Mouse (Mus musculus) layer of hippocampus, adult 2 months (tissue): ENCODE measurements around the gene Zfp219. TPM values are rescaled to one million over a fixed set of nuclear protein-coding genes. Genes with fewer than 3 reads are reported as not detected.
"Not testable (repeated sequence)": the region's sequence is repeated elsewhere in the genome, so short reads cannot be mapped to it uniquely, and the experiment has no call there.

ENCODE experiments used
- DNase-seq, 2 experiments: peaks; one replicate each; pipeline ENCODE4 v3.0.0; 2022; ENCODE audit warnings: low spot score in 2 of 2
- H3K27ac ChIP-seq: fragments of 200-600 bp; 2 replicates; pipeline ENCODE4 v1.8.1; 2022
- H3K4me3 ChIP-seq: fragments of 200-600 bp; 2 replicates; pipeline ENCODE4 v1.8.1; 2022; ENCODE audit warnings: mild to moderate bottlenecking
- CTCF ChIP-seq: fragments of 200-600 bp; conservative IDR thresholded peaks from 2 replicates; pipeline ENCODE4 v1.8.1; 2022; ENCODE audit warnings: antibody characterized with exemption, mild to moderate bottlenecking, moderate library complexity
- long read RNA-seq, 2 experiments: library from polyadenylated mRNA; stranded (forward); transcript quantifications; one replicate each; pipeline ENCODE4 v2.0.0; 2021; ENCODE audit warnings: borderline mapping rate in 2 of 2
- total RNA-seq, 2 experiments: library from RNA; stranded (reverse); gene quantifications; 2 replicates each; pipeline ENCODE4 v1.2.3; 2021

Zfp219 gene
- total RNA-seq, result 10 to 100 TPM; 46.5 to 46.8 TPM
- long read RNA-seq, experiment 1, partial matches to known transcripts, result 24 of 33 reads
- long read RNA-seq, experiment 1, other reads (novel, unspliced or antisense), result 3 of 33 reads
- long read RNA-seq, experiment 2, partial matches to known transcripts, result 13 of 24 reads
- long read RNA-seq, experiment 2, other reads (novel, unspliced or antisense), result 4 of 24 reads

DNA sequence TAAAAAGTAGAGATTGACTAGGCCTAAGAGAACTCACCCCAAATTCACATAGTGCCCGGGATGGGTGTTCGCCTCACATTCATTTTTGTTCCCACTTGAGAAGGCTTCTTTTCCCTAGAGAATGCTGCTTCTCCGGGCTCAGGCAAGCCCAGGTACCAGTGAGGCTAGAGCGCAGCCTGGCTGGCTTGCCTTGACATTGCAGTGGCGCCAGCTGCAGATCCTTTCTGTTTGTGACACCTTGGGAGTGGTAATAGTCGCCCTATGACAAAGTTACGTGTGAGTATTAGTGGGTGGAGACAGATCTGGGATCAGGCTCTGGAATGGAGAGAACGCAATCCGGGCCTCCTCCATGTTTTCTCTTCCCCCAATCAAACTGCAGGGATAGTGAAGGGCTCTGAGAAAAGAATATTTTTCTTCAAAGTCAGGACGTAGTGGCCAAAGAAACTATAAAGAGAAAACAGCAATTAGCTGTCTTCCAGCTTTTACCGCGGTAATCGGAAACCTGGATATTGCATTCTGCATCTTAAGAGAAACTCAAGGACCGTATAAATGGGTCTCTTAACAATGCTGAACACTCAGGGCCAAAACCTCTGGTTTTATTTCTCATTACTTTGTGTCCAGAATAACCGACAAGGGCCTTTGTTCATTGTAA lies at the start of gene Zfp219:
Zfp219 (minus strand) TSS at position 248 of the 652 bp plus-strand sequence.
- peak; percentile 77 for TF ChIP-seq CTCF
- Histone ChIP-seq H3K27ac (peak within 1 kb of the TSS; percentile 99), H3K4me3 (peak within 1 kb of the TSS; percentile 90)
- peak; percentile 54 to 57 for DNase-seq

DNA sequence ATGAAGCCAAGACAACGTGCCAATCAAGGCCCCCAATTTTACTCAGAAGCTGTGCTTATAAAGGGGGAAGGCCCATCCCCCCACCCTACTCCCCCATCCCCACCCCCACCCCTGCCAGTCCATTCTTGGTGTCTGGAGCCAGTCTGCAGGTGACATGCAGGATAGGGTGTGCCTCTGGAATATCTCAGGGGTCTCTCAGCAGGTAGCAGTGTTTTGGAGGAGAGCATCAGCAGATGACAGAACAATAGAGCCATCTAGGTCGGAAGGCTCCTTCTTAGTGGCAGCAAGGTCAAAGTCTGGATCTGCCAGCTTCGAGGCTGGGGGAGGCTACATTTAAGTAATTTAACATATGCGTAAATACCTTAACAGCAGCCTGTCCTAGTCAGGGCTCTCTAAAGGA lies 45.6 kb upstream of the Zfp219 start:
- TF ChIP-seq CTCF, result no peak
- DNase-seq, result no peak

DNA sequence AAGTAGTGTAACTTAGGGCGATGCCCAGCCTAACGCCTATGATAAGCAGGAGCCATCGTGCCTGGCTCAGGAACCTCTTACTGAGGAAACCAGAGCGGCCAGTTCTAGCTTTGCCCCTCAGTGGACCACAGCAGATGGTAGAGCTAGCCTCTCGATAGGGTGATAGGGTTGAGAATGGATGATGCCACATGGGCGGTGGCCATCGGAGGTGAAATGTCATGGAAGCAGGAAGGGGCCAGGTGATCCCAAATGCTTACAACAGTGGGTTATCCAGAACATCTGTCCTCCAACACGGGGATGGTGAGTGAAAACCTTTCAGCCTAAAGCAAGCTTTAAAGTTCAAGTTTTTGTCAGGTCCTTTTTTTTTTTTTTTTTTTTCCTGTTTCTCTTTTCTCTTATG lies 41.3 kb upstream of the Zfp219 start:
- DNase-seq, result no peak
- H3K27ac ChIP-seq, result no peak overlapping the region
- TF ChIP-seq CTCF, result no peak

More for the DNA sequence above, 45.6 kb upstream of the Zfp219 start:
- Histone ChIP-seq H3K4me3 (no peak overlapping the region), H3K27ac (no peak overlapping the region)

DNA sequence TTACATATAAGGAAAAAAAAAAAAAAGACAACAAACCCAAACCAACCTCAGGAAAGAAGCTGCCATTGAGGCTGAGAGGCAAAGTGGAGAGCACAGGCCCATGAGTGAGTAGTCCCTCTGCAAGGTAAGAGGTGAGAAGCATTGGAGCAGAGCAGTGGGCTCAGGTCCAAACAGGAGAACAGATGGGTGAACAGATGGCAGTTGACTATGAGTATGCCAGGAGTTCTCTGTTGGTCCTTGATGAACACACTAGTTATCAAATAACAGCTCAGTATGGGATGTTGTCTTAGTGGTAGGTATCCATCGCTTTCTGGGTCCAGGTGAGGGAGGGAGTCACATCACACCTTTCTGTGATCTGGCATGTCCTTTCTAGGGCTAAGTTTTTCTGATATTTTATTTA lies 40.3 kb upstream of the Zfp219 start:
- no peak overlapping the region for H3K4me3 ChIP-seq
- no peak; the same call in 1 of the 2 replicates for TF ChIP-seq CTCF
- H3K27ac ChIP-seq, result no peak overlapping the region
- DNase-seq, result no peak

More for the DNA sequence above, 41.3 kb upstream of the Zfp219 start:
- no peak overlapping the region for H3K4me3 ChIP-seq

DNA sequence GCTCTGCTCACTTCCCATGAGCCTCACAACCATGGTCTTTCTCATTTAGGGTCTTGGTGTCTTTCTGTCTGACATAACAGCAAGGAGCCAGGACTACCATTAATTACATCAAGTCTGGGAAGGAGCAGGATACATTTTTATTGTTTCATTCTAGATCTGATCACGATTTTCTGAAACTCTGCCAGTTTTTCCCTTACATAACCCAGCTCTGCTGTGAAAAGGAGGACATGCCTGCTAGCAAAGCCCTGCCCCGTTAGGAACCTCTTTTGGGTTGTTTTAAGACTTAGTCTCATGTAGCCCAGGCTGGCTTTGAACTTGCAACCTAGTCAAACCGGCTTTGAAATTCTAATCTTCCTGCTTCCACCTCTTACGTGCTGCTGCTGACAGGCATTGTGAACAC lies 39.4 kb upstream of the Zfp219 start:
- TF ChIP-seq CTCF, result no peak
- no peak overlapping the region for H3K27ac ChIP-seq
- no peak overlapping the region for H3K4me3 ChIP-seq
- peak in 1 of 2 experiments; percentile 16 for DNase-seq

DNA sequence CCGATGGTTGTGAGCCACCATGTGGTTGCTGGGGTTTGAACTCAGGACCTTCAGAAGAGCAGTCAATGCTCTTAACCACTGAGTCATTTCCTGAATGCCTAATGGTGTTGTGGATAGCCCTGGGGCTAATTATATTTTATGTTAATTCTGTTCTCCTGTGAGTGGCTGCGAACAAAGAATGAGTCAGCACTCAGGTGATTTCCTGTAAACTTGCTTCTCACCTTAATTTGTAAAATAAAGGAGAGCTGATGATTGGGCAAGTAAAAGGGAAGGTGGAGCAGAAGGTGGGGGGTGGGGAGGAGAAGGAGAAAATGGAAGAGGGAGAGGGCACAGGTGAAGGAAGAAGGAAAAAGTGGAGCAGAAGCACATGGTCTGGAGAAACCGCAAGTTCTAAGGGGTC lies 32.2 kb upstream of the Zfp219 start:
- H3K4me3 ChIP-seq, H3K27ac ChIP-seq, DNase-seq: not testable (repeated sequence)

DNA sequence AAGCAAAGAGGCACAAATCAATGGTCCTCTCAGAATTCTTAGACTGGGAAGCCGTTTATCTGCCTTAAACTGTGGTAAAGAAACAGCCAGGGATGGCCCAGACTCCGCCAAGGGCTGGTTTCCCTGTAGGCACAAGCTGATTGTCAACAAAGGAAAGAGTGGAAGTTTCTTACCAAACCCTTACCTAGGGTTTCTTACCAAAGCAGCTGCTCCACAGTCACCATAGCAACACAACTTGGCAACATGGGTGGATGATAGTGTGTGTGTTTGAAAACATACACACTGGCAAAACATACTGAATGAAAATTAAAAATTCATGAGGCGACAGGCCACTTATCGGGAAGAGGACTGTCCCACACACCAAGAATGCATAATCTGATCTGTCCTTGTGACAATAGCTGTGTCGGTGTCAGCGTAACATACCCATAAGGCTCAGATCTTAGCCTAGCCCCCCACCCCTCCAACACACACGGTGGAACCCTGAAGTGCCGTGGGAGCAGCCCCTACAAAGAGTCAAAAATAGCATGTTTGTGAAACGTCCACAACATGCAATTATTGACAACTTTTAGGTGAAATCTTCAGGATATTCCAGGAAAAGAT lies 25.5 kb upstream of the Zfp219 start:
- no peak for DNase-seq
- H3K27ac ChIP-seq, result no peak overlapping the region
- TF ChIP-seq CTCF, result no peak
- no peak overlapping the region for H3K4me3 ChIP-seq

DNA sequence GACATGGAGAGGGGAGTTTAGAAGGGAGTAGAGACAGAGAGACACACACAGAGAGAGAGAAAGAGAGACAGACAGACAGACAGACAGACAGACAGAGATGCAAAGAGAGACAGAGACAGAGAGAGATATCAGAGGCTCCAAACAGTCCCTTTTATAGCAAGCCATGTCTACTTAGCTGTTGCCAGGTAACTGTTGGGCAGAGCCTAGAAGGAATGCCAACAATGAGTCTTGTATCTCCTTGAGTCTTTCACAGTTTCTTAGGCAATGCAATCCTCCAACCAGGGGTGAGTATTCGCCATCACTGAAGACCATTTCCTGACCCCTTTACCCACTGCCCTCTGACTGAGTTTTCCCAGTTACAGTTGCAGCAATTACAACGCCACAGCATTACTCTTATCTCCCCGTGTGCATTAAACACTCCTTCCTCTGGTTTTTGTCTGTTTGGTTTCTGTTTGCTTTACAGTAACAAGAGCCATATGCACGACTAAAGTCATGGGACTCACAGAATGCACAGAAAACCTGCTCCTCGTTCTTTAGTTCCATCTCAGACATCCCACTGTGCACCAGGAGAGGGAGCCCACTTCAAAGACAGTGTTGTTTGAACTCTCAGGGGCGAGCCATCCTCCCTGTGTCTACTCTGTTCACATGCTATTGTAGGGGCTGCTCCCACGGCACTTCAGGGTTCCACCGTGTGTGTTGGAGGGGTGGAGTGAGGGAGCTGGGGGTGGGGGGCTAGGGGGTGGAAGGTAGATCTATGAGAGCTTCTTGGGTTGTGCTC lies 24.6 kb upstream of the Zfp219 start:
- peak; percentile 73 for TF ChIP-seq CTCF
- H3K27ac ChIP-seq, result no peak overlapping the region
- H3K4me3 ChIP-seq, result no peak overlapping the region
- no peak for DNase-seq

DNA sequence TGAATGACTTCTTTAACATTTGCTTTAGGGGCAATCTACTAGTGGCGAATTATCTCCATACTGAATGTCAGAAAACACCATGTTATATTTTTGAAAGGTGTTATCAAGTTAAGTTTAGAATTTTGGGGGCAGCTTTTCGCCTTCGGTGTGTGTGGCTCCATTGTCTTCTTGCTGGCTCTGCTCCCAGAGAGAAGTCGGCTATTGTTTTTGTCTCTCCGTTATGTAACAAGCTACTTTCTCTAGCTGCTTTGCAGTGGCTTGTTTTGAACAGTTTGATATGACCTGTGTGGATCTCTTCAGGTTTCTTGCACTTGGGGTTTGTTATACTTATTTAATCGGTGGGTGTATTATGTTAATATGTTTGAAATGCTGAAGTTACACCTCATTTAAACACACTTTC lies 22.9 kb upstream of the Zfp219 start:
- H3K27ac ChIP-seq, result no peak overlapping the region
- H3K4me3 ChIP-seq, result no peak overlapping the region
- TF ChIP-seq CTCF, result no peak
- DNase-seq, result no peak

DNA sequence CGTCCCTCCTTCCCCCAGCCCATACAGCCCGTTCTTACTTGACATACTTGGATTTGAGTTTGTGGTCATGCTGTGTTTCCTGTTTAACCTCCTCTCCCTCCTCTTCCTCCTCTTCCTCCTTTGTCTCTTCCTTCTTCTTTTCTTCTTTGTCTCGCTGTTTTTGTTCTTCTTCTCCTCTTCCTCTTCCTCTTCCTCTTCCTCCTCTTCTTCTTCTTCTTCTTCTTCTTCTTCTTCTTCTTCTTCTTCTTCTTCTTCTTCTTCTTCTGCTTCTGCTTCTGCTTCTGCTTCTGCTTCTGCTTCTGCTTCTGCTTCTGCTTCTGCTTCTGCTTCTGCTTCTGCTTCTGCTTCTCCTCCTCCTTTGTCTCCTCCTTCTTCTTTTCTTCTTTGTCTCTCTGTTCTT lies 21.8 kb upstream of the Zfp219 start, which contains the start of gene Olfr221:
Olfr221 (minus strand) TSS at position 101 of the 400 bp plus-strand sequence.
- H3K4me3 ChIP-seq, H3K27ac ChIP-seq, DNase-seq: not testable (repeated sequence)

DNA sequence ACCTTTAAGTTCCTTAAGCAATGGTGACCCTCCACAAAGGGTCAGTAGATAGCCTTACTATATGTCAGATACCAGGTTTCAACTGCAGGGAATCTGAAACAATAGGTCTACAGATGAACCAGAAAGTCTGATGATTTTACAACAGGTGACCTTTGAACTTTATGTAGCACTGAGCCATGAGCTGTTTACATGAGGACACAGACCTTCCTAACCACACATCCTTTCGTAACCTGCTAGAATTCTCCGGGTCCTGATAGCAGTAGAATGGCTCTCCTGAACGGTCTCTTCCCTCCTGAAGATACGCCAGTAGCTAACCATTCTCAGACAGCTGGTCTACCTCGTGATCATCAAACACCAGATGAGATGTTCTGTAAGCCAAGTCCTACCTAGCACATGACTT lies 18.8 kb upstream of the Zfp219 start:
- DNase-seq, result no peak
- Histone ChIP-seq H3K27ac (no peak overlapping the region), H3K4me3 (no peak overlapping the region)
- TF ChIP-seq CTCF, result no peak

DNA sequence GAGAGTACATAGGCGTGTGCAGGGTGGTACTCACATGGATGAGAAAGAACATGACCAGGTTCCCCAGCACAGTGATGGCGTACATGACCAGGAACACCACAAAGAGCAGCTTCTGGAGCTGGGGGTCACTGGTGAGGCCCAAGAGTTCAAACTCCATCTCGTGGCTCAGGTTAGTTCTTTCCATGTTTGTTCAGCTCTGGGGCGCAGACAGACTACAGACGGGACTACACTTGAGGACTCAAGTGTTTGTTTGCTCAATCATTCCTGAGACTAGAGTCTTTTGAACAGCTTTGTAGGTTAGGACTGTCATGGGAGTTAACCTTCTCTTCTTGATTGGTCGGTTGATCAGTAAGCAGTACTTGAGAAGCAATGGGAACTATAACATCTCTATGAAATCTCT lies 15.4 kb upstream of the Zfp219 start:
- no peak for DNase-seq
- no peak overlapping the region for H3K27ac ChIP-seq
- TF ChIP-seq CTCF, result no peak

DNA sequence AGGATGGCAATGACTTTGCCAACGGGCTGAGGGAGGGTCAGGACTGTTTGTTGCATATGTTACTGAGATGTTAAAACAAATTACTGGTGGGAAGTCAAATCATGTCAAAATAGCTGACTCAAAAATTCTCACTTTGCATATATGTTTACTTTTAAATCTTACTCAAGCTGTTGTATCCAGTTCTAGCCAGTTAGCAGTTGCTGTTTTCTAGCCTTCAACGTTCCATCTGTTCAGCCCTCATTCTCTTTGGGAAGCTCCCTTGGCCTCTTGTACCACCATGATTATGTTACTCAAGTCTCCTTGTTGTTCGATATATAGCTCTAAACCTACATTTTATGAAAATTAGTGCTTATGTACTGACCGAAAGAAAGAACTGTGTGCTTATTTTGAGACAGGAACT lies 5.8 kb upstream of the Zfp219 start:
- no peak for TF ChIP-seq CTCF
- Histone ChIP-seq H3K4me3 (no peak overlapping the region), H3K27ac (no peak overlapping the region)
- no peak for DNase-seq

More for the DNA sequence above, 15.4 kb upstream of the Zfp219 start:
- H3K4me3 ChIP-seq, result no peak overlapping the region
